Mouse (Mus musculus): ENCODE results near the gene Ttyh2. TPM values are rescaled to one million over a fixed set of nuclear protein-coding genes. Genes with fewer than 3 reads are reported as not detected.

Gene Ttyh2
- 3.0 and 3.3 TPM in 2 replicates for total RNA-seq (2017)

- ATAC-seq (replicated peaks in 1 of 2; ENCODE audit: insufficient read depth in 1 of 2, low FRiP score in 2 of 2, low TSS enrichment in 1 of 2, low read depth in 1 of 2, poor library complexity in 2 of 2, severe bottlenecking in 2 of 2) = peak; percentile 74 to 77
These were observed at the start of gene Ttyh2 for GRCm38 (mm10) chr11:114675341-114675825. TSS of gene Ttyh2 (plus strand) at chr11:114675431.

GRCm38 (mm10) chr11:114626071-114626690, 49.0 kb upstream of the Ttyh2 start:
- no peak for ATAC-seq (replicated peaks in 1 of 2; ENCODE audit: insufficient read depth in 1 of 2, low FRiP score in 2 of 2, low TSS enrichment in 1 of 2, low read depth in 1 of 2, poor library complexity in 2 of 2, severe bottlenecking in 2 of 2)

GRCm38 (mm10) chr11:114627036-114627435, 48.2 kb upstream of the Ttyh2 start:
- ATAC-seq (replicated peaks in 1 of 2; ENCODE audit: insufficient read depth in 1 of 2, low FRiP score in 2 of 2, low TSS enrichment in 1 of 2, low read depth in 1 of 2, poor library complexity in 2 of 2, severe bottlenecking in 2 of 2) = no peak

GRCm38 (mm10) chr11:114628032-114628431, 47.2 kb upstream of the Ttyh2 start:
- ATAC-seq (replicated peaks in 1 of 2; ENCODE audit: insufficient read depth in 1 of 2, low FRiP score in 2 of 2, low TSS enrichment in 1 of 2, low read depth in 1 of 2, poor library complexity in 2 of 2, severe bottlenecking in 2 of 2) = no peak

GRCm38 (mm10) chr11:114630044-114630443, 45.2 kb upstream of the Ttyh2 start:
- no peak for ATAC-seq (replicated peaks in 1 of 2; ENCODE audit: insufficient read depth in 1 of 2, low FRiP score in 2 of 2, low TSS enrichment in 1 of 2, low read depth in 1 of 2, poor library complexity in 2 of 2, severe bottlenecking in 2 of 2)

- no peak for ATAC-seq (replicated peaks in 1 of 2; ENCODE audit: insufficient read depth in 1 of 2, low FRiP score in 2 of 2, low TSS enrichment in 1 of 2, low read depth in 1 of 2, poor library complexity in 2 of 2, severe bottlenecking in 2 of 2)
These were observed 43.0 kb upstream of the Ttyh2 start for GRCm38 (mm10) chr11:114632266-114632665.

GRCm38 (mm10) chr11:114636292-114636691, 38.9 kb upstream of the Ttyh2 start:
- peak; percentile 73 to 84; a peak in 3 of 4 replicates for ATAC-seq (replicated peaks in 1 of 2; ENCODE audit: insufficient read depth in 1 of 2, low FRiP score in 2 of 2, low TSS enrichment in 1 of 2, low read depth in 1 of 2, poor library complexity in 2 of 2, severe bottlenecking in 2 of 2)

GRCm38 (mm10) chr11:114636727-114637505, 38.3 kb upstream of the Ttyh2 start:
- no peak for ATAC-seq (replicated peaks in 1 of 2; ENCODE audit: insufficient read depth in 1 of 2, low FRiP score in 2 of 2, low TSS enrichment in 1 of 2, low read depth in 1 of 2, poor library complexity in 2 of 2, severe bottlenecking in 2 of 2)

GRCm38 (mm10) chr11:114638647-114639290, 36.5 kb upstream of the Ttyh2 start:
- no peak for ATAC-seq (replicated peaks in 1 of 2; ENCODE audit: insufficient read depth in 1 of 2, low FRiP score in 2 of 2, low TSS enrichment in 1 of 2, low read depth in 1 of 2, poor library complexity in 2 of 2, severe bottlenecking in 2 of 2)

- no peak for ATAC-seq (replicated peaks in 1 of 2; ENCODE audit: insufficient read depth in 1 of 2, low FRiP score in 2 of 2, low TSS enrichment in 1 of 2, low read depth in 1 of 2, poor library complexity in 2 of 2, severe bottlenecking in 2 of 2)
These were observed 35.5 kb upstream of the Ttyh2 start for GRCm38 (mm10) chr11:114639681-114640103.

GRCm38 (mm10) chr11:114640658-114641057, 34.6 kb upstream of the Ttyh2 start:
- ATAC-seq (replicated peaks in 1 of 2; ENCODE audit: insufficient read depth in 1 of 2, low FRiP score in 2 of 2, low TSS enrichment in 1 of 2, low read depth in 1 of 2, poor library complexity in 2 of 2, severe bottlenecking in 2 of 2) = no peak

GRCm38 (mm10) chr11:114641136-114641535, 34.1 kb upstream of the Ttyh2 start:
- no peak for ATAC-seq (replicated peaks in 1 of 2; ENCODE audit: insufficient read depth in 1 of 2, low FRiP score in 2 of 2, low TSS enrichment in 1 of 2, low read depth in 1 of 2, poor library complexity in 2 of 2, severe bottlenecking in 2 of 2)

- no peak for ATAC-seq (replicated peaks in 1 of 2; ENCODE audit: insufficient read depth in 1 of 2, low FRiP score in 2 of 2, low TSS enrichment in 1 of 2, low read depth in 1 of 2, poor library complexity in 2 of 2, severe bottlenecking in 2 of 2)
These were observed 33.0 kb upstream of the Ttyh2 start for GRCm38 (mm10) chr11:114642184-114642583.

- ATAC-seq (replicated peaks in 1 of 2; ENCODE audit: insufficient read depth in 1 of 2, low FRiP score in 2 of 2, low TSS enrichment in 1 of 2, low read depth in 1 of 2, poor library complexity in 2 of 2, severe bottlenecking in 2 of 2) = no peak
These were observed 32.3 kb upstream of the Ttyh2 start for GRCm38 (mm10) chr11:114642926-114643325.

- ATAC-seq (replicated peaks in 1 of 2; ENCODE audit: insufficient read depth in 1 of 2, low FRiP score in 2 of 2, low TSS enrichment in 1 of 2, low read depth in 1 of 2, poor library complexity in 2 of 2, severe bottlenecking in 2 of 2) = no peak
These were observed 31.1 kb upstream of the Ttyh2 start for GRCm38 (mm10) chr11:114644122-114644521.

GRCm38 (mm10) chr11:114649510-114649909, 25.7 kb upstream of the Ttyh2 start:
- no peak for ATAC-seq (replicated peaks in 1 of 2; ENCODE audit: insufficient read depth in 1 of 2, low FRiP score in 2 of 2, low TSS enrichment in 1 of 2, low read depth in 1 of 2, poor library complexity in 2 of 2, severe bottlenecking in 2 of 2)

GRCm38 (mm10) chr11:114652531-114652930, 22.7 kb upstream of the Ttyh2 start:
- peak; percentile 31 to 34; a peak in 2 of 4 replicates for ATAC-seq (replicated peaks in 1 of 2; ENCODE audit: insufficient read depth in 1 of 2, low FRiP score in 2 of 2, low TSS enrichment in 1 of 2, low read depth in 1 of 2, poor library complexity in 2 of 2, severe bottlenecking in 2 of 2)

GRCm38 (mm10) chr11:114653664-114654063, 21.6 kb upstream of the Ttyh2 start:
- peak; percentile 33 to 49; a peak in 3 of 4 replicates for ATAC-seq (replicated peaks in 1 of 2; ENCODE audit: insufficient read depth in 1 of 2, low FRiP score in 2 of 2, low TSS enrichment in 1 of 2, low read depth in 1 of 2, poor library complexity in 2 of 2, severe bottlenecking in 2 of 2)

Measured in hematopoietic stem cell, adult 5-6 weeks (primary cell).